Mouse (Mus musculus): ENCODE measurements at regions not wholly inside any gene's neighbourhood (a gene's known extent, or its start where the extent isn't known, plus 50 kb on each side); places are given as distances from the start of the nearest gene placed in this dataset.
"Not testable (repeated sequence)": the region's sequence is repeated elsewhere in the genome, so short reads cannot be mapped to it uniquely, and the experiment has no call there.

DNA sequence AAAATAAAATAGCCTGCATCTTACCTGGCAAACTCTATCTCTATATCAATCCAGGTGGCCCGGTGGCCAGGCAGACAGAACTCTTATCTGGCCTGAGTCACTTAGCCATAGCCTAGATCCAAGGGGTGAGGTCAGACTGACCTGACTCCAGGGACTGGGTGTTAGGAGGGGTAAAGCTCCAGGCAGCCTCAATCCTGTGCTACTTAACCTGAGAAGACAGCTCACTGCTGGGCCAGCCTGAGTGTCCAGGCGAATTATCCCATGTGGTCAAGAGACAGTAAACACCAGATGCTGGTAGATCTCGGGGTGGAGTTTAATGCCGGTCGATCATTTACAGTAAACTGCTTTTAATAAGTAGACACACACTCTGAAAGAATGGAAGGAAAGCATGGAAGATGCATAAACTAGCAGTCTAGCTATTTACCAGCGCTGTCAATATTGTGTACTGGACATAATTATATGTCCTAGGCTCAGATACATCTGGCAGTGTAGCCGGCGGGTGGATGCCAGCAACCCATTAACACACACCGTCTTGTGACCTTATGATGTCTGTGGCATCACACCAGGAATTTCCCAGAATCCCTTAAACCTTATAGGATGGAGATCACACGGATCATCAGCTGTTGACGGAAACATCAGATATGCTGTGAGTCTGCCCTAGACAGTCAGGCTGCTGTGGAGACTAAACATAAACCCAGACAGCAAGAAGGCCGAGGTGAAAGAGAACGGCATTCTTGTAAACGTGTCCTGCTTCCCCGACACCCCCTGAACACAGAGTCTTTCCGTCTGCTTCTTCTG lies 153.9 kb upstream of the Ubl3 start:
- DNase-seq (ENCODE audit: inconsistent ontology term) = no peak

DNA sequence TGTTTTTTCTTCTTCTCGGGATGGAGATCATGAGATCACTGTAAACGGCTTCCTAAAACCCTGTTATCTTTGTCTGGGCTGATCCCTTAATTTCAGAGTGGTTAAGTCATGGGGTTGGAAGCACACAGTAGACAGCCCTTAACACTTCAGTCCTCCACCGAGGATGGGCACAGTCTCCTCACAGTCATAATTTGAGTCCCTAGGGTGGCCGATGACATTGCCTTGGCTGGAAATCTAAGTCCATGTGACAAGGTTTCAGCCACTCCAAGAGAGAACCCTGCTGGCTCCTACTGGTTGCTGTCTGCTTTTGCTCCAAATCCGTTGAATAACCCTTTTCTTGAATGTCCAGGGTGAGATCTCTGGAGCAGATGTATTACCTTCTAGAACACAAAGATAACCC lies 152.2 kb upstream of the Ubl3 start:
- DNase-seq (ENCODE audit: inconsistent ontology term) = no peak

DNA sequence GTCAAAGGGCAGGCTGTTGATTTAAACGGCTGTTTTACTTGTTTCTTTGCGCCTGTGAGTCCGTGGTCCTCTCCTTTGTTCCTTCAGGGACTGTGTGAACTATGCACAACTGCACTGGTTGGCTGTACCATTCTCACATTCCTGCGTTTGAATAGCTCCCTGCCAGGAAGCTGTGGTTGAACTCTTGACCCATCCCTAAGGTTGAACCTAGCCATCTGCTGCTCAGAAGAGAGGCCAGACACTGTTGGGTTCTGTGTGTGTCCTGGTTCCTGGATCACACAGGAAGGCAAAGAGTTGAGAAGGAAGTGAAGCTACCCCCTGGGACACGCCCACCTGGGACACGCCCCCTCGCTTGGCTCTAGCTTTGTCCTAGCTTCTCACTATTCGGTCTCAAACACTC lies 149.3 kb upstream of the Ubl3 start:
- DNase-seq (ENCODE audit: inconsistent ontology term) = peak; percentile 44

DNA sequence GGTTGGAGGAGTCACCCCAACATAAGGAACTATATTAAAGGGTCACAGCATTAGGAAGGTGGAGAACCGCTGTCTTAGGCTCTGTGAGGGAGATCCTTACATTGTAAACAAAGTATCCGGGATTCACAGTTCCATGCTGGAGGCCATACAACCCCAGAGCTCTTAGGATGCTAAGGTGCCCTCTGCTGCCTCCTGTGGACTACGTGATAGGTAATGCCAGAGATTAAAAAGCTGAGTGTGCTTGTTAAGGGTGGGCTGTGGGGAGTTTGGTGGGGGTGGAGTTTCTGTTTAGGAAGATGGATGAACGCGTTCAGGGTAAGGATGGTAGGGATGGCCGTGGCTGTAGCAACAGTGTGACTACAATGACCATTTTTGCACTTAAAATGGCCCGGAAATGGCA lies 148.4 kb upstream of the Ubl3 start:
- DNase-seq (ENCODE audit: inconsistent ontology term) = no peak

DNA sequence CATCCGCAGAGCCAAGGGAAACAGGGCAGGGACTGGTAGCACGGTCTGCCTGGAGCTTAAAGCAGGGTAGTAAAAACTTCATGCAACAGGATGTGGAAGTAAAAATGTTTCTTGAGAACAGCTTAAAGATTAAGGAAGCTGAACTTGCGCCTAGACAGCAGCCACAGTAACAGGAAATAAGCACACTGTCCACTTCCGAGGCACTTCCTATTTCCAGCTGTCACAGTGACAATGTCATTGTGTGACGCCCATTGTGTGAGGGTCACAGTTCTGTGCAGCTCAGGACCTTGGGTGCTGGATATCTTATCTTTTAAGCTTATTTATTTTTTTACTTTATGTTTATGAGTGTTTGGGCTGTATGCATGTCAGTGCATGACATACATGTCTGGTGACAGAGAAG lies 147.7 kb upstream of the Ubl3 start:
- DNase-seq (ENCODE audit: inconsistent ontology term) = no peak

DNA sequence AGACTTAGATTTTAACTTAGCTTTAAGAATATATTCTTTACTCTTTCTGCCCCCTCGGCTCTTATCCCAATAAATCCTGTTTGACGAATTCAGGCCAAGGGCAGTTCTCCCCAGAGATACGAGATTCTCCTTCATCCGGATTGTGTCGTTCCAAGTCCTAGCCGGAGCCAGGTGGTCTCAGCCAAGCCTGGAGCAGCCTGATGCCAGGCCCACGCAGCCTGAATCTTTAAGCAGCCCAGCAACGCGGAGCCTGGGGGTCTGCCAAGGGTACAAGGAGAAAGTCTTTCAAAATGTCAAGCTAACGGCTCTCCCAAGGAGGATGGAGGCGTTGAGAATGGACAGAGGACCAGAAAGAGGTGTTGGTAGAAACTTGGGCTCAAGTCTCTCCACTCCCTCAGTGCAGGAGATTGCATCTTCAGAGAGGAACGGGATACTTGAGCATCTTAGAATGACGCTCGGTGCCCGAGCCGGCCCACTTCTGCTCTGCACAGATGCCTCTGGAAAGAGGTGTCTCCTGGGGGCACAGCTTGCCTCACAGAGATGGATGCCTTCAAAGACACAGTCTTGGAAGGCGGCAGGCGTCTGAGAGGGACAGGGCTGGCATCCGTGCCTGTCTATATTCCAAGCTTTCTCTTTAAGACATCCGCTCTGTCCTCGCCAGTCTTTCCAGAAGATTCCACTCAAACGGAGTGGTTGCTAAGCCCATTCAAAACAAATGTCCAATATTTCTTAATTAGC lies 145.2 kb upstream of the Ubl3 start:
- DNase-seq (ENCODE audit: inconsistent ontology term) = no peak

DNA sequence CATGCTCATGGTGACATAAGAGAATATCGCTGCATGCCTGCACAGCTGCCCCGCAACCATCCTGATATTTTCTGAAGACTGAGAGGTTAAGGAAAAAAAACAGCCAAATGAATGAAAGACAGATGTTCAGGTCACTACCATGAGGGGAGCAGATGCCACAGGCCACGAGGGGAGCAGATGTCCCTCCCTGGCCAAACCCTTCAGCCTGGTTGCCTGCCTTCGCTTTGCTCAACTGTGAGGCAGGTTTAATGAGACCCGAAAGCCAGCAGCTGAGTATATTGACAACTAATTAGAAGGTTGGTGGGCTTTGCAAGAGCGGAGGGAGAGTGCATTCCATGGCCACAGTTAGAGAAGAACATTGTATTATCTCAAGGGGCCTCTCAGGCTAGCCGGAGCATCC lies 141.8 kb upstream of the Ubl3 start:
- no peak for DNase-seq (ENCODE audit: inconsistent ontology term)

DNA sequence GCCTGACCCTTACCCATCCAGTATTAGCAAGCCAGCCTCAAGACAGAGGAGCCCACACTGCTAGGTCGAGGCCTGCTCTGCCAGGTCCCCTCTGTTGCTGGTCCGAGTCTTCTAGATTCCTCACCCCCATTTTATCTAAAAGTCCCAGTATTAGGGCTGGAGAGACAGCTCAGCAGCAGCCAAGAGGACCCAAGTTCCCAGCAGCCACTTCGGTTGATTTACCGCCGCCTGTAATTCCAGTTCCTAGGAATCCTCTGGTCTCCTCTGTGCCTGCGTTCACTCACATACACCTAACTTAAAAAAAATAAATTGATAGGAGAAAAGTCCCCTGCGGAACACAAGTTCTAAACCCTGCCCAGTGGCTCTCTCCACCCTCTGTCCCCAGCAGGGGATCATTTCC lies 138.9 kb upstream of the Ubl3 start:
- DNase-seq (ENCODE audit: inconsistent ontology term) = no peak

DNA sequence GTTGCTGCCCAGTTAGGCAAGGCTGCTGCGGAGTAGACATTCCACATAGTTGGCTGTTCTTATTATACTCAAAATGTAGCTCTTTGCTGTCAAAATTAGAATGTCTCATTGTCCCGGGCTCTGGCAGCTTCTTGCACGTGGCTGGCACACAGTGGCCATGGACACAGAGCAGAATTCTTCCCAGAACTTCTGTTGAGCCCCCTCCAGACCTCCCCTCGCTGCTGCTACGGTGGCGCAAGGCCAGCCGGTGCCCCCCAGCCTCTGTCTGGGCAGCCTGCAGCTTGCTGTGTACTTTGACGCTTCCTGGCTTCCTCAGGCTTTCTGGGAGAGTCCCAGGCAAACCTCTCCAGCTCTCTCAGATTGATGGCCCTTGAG lies 138.2 kb upstream of the Ubl3 start:
- DNase-seq (ENCODE audit: inconsistent ontology term) = peak; percentile 66

DNA sequence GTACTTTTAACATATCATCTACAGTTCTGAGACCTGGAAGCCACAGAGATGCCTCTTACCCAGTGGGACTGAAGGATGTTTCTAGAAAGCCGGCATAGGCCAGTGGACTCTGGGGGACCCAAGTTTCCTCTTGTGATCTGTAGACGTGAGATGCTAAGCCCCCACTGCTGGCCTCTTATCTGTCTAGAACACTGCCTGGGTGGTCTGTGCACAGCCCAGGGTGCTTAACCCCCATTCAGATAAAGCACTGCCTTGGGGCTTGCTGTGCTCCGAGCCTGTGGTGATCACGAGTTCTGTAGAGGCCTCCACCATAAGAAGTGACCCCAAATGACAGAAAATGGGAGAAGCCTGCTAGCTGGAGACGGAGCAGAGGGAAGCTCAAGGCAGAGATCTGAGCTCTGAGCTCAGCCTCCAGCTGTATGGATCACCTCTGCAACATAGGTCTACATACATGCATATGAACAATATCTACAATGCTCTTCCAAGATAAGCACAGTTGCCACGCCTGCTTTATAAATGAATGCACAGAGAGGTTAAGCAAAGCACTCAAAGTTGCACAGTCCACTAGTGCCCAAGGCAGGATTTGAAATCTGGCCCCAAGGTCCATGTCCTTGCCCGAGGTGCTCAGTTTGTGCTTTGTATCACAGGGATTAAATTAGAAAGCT lies 137.7 kb upstream of the Ubl3 start:
- DNase-seq (ENCODE audit: inconsistent ontology term) = no peak

DNA sequence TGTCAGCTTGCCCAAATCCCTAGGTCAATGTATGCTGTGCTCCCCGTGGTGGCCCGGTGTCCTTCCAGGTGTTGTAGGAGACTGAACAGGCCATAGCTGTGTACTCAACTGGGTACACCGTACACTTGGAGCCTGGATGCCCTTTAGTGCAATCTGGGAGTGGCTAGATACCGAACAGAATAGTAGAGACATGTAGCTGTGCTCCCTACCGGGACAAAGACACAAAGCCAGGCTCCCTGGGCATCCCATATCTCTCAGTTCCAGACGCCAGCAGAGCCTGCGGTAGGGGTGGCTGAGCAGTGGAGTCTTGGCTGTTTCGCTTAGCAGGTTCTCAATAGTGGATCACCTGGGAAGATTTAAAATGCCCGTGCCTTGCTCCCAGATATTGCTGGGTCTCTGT lies 136.7 kb upstream of the Ubl3 start:
- no peak for DNase-seq (ENCODE audit: inconsistent ontology term)

DNA sequence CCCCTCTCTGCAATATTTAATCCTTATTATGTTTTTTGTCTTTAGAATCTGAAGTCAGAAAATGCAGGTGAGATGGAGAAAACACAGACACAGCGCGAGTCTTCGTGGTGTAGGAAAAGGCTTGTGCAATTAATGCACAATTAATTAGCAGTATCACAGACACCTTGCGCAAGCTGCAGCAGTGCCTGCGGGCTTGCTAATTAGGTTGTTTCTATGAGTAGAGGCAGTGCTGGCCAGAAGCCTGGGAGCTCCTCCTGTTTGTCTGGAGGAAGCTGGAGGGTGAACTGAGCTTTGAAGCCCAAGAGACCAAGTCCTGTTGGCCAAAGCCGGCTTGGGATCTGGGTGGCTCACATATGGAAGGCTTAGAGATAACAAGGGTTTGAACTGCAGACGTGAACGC lies 135.9 kb upstream of the Ubl3 start:
- peak; percentile 72 for DNase-seq (ENCODE audit: inconsistent ontology term)

DNA sequence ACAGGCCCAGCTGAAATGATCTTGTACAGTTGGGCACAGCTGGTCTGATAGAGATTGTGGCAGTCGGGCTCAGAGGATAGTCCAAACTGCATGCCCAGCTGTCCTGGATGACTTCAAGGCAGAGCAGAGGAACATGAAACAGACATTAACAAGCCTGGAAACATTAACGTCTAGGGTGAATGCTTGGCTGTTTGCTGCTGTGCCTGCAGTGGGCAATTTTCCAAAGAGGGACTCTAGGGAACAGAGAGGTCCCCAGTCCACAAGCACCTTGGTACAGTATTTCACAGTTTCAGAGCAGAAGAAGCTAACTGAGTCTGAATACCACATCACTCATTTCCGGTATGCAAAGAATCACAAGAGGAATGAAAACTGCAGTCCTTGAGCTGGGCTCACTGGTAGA lies 135.2 kb upstream of the Ubl3 start:
- DNase-seq (ENCODE audit: inconsistent ontology term) = no peak

DNA sequence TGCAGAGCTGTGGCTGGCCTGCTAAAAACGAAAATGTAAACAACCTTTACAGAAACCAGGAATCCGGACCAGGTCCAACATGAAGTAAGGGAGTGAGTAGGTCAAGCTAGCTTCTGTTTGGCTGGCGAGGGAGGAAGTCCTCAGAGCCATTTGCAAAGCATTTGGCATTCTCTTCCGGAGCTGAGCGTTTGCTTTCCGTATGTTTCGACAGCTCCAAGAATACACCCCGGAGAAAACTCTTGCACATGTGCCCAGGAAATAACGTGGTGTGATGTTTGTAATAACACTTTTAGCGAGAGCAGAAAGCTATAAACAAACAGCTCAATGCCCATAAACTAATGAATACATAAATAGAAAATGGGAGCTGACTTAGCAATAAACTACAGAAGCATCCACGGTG lies 131.6 kb upstream of the Ubl3 start:
- DNase-seq (ENCODE audit: inconsistent ontology term) = no peak

DNA sequence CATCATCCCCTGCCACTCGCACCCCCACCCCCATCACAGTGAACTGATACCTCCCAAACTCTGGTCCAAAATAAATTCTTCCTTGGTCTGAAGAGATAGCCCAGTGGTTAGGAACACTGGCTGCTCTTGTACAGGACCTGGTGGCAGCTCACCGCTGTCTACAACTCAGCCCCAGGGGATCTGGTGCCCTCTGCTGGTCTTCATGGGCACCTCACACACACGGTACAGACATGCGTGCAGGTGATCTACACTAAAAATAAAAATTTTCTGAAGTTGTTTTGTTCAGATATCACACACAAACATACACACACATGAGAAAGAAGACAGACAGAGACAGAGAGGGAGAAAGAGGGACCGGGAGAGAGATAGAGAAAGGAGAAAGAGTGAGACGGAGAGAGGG lies 130.0 kb upstream of the Ubl3 start:
- no peak for DNase-seq (ENCODE audit: inconsistent ontology term)

DNA sequence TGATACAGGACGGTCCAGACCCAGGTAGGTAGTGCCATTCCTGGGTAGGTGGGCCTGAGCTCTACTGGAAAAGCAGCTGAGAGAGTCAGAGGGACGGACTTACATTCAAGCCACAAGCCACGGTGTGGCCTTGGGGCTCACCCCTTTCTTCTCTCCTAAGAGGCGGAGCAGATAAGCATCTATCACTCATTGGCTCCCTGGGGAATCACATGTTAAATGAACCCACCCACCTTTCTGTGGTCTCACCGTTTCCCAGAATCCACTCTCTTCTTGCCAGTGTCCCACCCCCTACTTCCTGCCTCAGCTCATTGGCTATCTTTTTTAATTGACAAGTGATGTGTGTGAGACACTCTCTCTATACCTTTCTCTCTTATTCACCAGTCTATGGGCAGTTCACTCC lies 127.8 kb upstream of the Ubl3 start:
- DNase-seq (ENCODE audit: inconsistent ontology term) = no peak

DNA sequence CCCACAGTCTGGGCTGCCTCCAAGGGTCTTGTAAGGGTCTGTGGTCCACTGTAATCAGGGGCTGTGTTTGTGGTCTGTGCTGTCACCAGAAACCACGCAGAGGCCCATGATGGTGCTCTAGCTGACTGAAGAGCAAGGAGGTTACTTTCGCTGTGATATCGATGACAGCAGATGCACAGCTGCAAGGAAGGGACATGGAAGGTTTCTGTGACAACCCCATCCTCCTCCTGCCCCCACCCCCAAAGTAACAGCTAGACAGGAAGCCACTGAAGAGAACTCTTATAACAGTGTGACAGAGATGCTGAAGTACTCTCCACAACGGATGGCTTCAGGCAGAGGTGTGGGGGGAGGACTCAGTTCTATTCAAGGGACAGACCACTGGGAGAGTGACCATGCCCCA lies 127.0 kb upstream of the Ubl3 start:
- no peak for DNase-seq (ENCODE audit: inconsistent ontology term)

DNA sequence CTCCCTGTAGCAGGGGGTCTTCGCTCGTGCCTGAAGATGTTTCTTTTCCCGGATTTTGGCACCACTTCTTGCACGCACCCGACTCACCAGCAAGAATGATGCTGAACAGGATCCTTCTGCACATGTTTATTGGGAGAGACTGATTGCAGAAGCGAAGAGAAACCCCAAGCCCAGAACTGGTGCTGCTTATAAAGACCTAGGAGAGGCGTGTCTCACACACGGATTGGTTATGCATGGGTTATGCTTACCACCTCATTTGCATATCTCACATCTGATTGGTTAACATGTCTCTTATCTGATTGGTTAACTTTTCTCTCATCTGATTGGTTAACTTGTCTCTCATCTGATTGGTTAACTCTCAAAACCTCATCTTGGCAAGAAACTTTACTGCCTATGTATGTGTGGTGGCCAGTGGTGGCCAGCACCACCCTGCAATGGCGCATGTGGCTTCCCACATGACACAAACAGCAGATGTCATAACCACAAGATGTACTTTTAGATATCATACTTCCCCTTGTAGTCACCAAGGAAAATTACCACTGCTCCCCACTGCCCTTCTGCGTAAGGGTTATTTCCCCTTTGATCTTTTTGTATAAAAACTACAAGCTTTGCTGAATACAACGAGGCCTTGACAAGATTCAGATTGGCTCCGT lies 125.8 kb upstream of the Ubl3 start:
- not testable (repeated sequence) for DNase-seq (ENCODE audit: inconsistent ontology term)

DNA sequence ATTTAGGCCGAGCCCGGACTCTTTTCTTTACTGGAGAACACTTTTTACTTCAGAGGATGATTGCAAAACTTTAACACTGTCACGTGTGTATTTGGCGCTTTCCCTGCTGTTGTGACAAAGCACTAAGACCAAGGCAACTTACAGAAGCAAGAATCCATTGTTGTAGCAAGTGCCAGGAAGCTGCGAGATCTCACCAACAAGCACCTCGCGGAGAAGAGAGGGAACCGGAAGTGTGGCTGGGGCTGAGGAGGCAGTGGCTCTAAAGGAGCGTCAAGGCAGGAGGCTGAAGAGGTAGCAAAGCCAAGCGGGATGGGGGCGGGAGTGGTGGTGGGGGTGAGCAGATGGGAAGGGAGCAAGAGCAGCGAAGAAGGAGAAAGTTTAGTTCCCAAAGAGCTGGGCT lies 121.7 kb upstream of the Ubl3 start:
- DNase-seq (ENCODE audit: inconsistent ontology term) = no peak

DNA sequence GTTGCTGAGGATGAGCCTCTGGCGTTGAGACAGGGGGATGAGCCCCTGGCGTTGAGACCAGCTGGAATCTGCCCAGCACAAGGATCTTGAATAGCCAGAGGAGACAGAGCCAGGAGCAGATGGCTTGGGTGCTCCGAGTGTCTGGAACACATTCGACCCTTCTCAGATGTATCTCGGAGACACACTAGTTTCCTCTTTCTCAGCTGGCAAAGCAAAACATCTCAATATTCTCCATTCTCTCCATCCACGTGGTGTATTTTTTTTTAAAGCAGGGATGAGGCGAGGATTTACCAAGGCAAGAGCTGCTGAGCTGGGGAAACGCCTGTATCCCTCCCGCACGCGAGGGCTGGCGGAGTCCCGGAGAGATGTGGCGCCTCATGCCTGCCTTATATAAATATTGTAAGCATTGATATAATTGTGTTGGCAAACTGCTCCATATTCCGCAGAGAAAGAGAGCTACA lies 109.7 kb upstream of the Ubl3 start:
- no peak for DNase-seq (ENCODE audit: inconsistent ontology term)

DNA sequence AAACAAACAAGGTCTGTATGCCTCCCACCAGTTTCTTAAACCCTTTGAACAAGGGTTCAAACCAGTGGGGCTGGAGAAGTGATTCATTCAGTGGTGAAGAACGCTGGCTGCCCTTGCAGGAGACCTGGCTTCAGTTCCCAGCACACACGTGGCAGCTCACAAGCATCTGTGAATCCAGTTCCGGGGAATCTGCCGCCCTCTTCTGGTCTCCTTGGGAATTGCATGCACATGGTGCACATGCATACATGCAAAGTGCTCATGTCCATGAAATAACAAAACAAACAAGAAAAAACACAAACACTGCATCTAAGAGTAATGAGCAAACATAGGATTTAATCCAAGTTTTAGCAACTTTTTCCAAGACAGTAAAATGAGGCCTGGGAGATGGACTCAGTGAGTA lies 108.5 kb upstream of the Ubl3 start:
- DNase-seq (ENCODE audit: inconsistent ontology term) = no peak

DNA sequence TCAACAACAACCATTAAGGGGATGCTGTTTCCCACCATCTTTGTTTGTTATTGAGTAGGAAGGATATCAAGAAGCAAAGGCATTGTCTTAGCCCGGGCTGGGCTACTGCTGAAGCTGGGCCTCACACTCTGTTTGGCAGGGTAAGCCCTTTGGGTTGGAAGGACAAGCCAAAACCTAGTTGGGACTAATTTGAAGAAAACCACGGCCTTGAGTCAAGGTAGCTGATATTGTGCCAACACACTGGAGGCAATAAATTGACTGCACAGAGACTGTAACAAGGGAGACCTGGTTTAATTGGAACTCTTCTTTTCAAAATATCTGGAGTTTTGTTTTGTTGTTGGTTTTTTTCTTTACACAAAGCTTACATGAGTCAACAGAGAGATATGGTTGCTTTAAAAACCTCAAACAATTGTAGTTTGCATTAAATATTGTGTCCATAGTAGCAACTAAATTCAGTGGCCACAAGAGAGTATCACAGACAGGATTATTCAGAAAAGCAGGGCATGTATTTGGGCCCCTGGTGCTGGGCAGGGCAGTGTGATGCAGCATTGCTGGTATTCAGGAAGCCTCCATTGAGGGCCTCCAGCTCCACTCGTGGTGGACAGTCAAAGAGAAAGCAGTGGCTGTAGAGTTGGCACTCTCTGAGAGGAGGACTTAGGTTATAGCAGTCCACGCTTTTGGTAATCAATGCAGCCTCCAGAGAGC lies 105.5 kb upstream of the Ubl3 start:
- peak; percentile 70 for DNase-seq (ENCODE audit: inconsistent ontology term)
